Mouse (Mus musculus): ENCODE results near the gene Prr15.

DNA sequence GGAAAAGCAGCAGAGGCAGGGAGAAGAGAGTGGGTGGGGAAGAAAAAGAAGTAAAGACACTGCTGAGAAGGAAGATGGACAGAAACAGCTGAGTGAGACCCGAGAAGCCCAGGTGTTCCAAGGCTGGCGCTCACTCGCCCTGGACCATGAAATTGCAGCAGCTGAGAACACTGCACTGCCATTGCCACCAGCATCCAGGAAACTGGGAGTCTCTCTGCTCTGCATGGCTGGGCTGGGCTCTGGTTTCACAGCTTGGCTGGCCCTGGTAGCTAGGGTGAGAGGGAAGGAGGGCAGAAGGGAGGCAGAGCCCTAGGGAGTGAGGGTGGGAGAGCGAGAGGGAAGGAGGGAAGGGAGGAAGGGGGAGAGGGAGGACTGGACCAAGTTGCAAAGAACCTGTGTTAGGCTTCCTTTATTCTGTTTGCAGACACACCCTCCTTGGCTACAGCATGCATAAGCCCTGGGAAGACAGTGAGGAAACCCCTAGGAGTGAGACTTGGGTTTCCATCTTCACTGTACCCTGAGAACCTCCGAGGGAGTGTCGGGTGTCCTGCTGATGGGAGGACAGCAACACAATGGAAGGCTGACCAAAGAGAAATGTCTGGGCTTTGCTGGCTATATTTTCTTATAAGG is 44.4 kb downstream of the Prr15 start:
- TF ChIP-seq CTCF (IDR thresholded peaks at IDR 0.05; ENCODE audit: insufficient read depth, low read depth, low read length), result no peak
- TF ChIP-seq POLR2A (IDR thresholded peaks at IDR 0.05; ENCODE audit: insufficient read depth, low read depth, low read length), result no peak

All from olfactory bulb, adult 2 months (tissue).